Mouse (Mus musculus) CH12.LX (cell line): ENCODE measurements around the gene Gm9918. TPM values are rescaled to one million over a fixed set of nuclear protein-coding genes. Genes with fewer than 3 reads are reported as not detected.

Source experiments
- DNase-seq: peaks from one replicate; pipeline ENCODE4 v3.0.0-alpha.2; 2013; ENCODE audit errors: extremely low read depth
- H3K27ac ChIP-seq: 2 replicates; pipeline ENCODE4 v1.5.1; 2012; ENCODE audit warnings: low read depth, mild to moderate bottlenecking, control low read depth, moderate library complexity; ENCODE audit not compliant: insufficient read depth
- H3K27me3 ChIP-seq: replicated peaks from 2 replicates; pipeline ENCODE3; 2012; ENCODE audit warnings: inconsistent platforms
- H3K36me3 ChIP-seq, 2 experiments: replicated peaks in 1 of 2; 2 replicates each; pipeline versions ENCODE3 to v1.6.1; 2012; ENCODE audit warnings: inconsistent platforms in 1 of 2, low read length in 1 of 2, mild to moderate bottlenecking in 1 of 2, mixed read lengths in 1 of 2, moderate library complexity in 1 of 2; ENCODE audit not compliant: control insufficient read depth in 1 of 2, insufficient read depth in 1 of 2
- H3K4me1 ChIP-seq, 2 experiments: 2 replicates each; pipeline ENCODE4 v1.6.1; 2012; ENCODE audit warnings: inconsistent platforms in 1 of 2, moderate library complexity in 1 of 2; ENCODE audit not compliant: insufficient read depth in 2 of 2, control insufficient read depth in 1 of 2
- H3K4me2 ChIP-seq: 2 replicates; pipeline ENCODE4 v1.6.1; 2012; ENCODE audit warnings: low read depth, mild to moderate bottlenecking, control low read depth; ENCODE audit not compliant: poor library complexity, insufficient read depth, severe bottlenecking
- H3K4me3 ChIP-seq, 3 experiments: fragments of 150-350 bp in 1 of 3; sonication (generic) in 1 of 3; replicated peaks in 1 of 3; 2 replicates each; pipeline versions ENCODE3 to v1.5.1; 2011 to 2012; ENCODE audit warnings: low read depth in 2 of 3, low read length in 2 of 3, mild to moderate bottlenecking in 2 of 3, moderate library complexity in 2 of 3, control low read depth in 1 of 3, improper control_type of control experiment in 1 of 3, inconsistent platforms in 1 of 3, mixed read lengths in 1 of 3; ENCODE audit not compliant: poor library complexity in 1 of 3
- H3K79me2 ChIP-seq: replicated peaks from 2 replicates; pipeline ENCODE4 v1.6.1; 2012; ENCODE audit warnings: mild to moderate bottlenecking, moderate library complexity; ENCODE audit not compliant: control insufficient read depth, poor library complexity, insufficient read depth, severe bottlenecking; ENCODE audit errors: extremely low read depth
- H3K9ac ChIP-seq: 2 replicates; pipeline ENCODE4 v1.6.1; 2012; ENCODE audit warnings: low read depth, mild to moderate bottlenecking, control low read depth, moderate library complexity; ENCODE audit not compliant: insufficient read depth
- H3K9me3 ChIP-seq: replicated peaks from 2 replicates; pipeline ENCODE3; 2012; ENCODE audit warnings: low read length, inconsistent platforms, mixed read lengths
- BHLHE40 ChIP-seq: IDR thresholded peaks from 2 replicates; pipeline ENCODE4 v1.6.1; 2011; ENCODE audit warnings: mild to moderate bottlenecking, low read depth, low read length, improper control_type of control experiment
- CHD2 ChIP-seq: IDR thresholded peaks from 2 replicates; pipeline ENCODE4 v1.6.1; 2011; ENCODE audit warnings: low read length, improper control_type of control experiment
- E2F4 ChIP-seq: IDR thresholded peaks from 2 replicates; pipeline ENCODE4 v1.6.1; 2011; ENCODE audit warnings: low read depth, low read length, improper control_type of control experiment; ENCODE audit not compliant: insufficient replicate concordance
- ELF1 ChIP-seq: IDR thresholded peaks from 2 replicates; pipeline ENCODE4 v1.6.1; 2014; ENCODE audit warnings: low read depth, mild to moderate bottlenecking, inconsistent platforms, low read length, improper control_type of control experiment
- EP300 ChIP-seq: IDR thresholded peaks from 2 replicates; pipeline ENCODE4 v1.6.1; 2011; ENCODE audit warnings: low read length, improper control_type of control experiment
- IRF4 ChIP-seq: IDR thresholded peaks from 2 replicates; pipeline ENCODE4 v1.6.1; 2014; ENCODE audit warnings: low read depth, mild to moderate bottlenecking, inconsistent platforms, low read length, improper control_type of control experiment
- JUN ChIP-seq: IDR thresholded peaks from 2 replicates; pipeline ENCODE4 v1.6.1; 2011; ENCODE audit warnings: low read depth, mild to moderate bottlenecking, low read length, improper control_type of control experiment, moderate library complexity; ENCODE audit not compliant: insufficient read depth
- JUND ChIP-seq: conservative IDR thresholded peaks from 2 replicates; pipeline ENCODE4 v1.6.1; 2011; ENCODE audit warnings: low read depth, low read length, improper control_type of control experiment
- MAX ChIP-seq: IDR thresholded peaks from 2 replicates; pipeline ENCODE4 v1.6.1; 2011; ENCODE audit warnings: low read length, improper control_type of control experiment
- MAZ ChIP-seq: IDR thresholded peaks from 2 replicates; pipeline ENCODE4 v1.6.1; 2012; ENCODE audit warnings: low read depth, mild to moderate bottlenecking, inconsistent platforms, low read length, improper control_type of control experiment, moderate library complexity
- MXI1 ChIP-seq: IDR thresholded peaks from 2 replicates; pipeline ENCODE4 v1.6.1; 2011; ENCODE audit warnings: mild to moderate bottlenecking, low read depth, low read length, improper control_type of control experiment
- MYC ChIP-seq: IDR thresholded peaks from 2 replicates; pipeline ENCODE4 v1.6.1; 2011; ENCODE audit warnings: low read depth, mild to moderate bottlenecking, improper control_type of control experiment, low read length
- POLR2A ChIP-seq: IDR thresholded peaks from 2 replicates; pipeline ENCODE4 v1.6.1; 2011; ENCODE audit warnings: low read depth, mild to moderate bottlenecking, improper control_type of control experiment, low read length
- POLR2AphosphoS2 ChIP-seq: IDR thresholded peaks from 2 replicates; pipeline ENCODE4 v1.6.1; 2011; ENCODE audit warnings: low read depth, low read length, improper control_type of control experiment
- RAD21 ChIP-seq: IDR thresholded peaks from 2 replicates; pipeline ENCODE4 v1.6.1; 2011; ENCODE audit warnings: low read depth, mild to moderate bottlenecking, low read length, improper control_type of control experiment, moderate library complexity
- RCOR1 ChIP-seq: conservative IDR thresholded peaks from 2 replicates; pipeline ENCODE4 v1.6.1; 2012; ENCODE audit warnings: low read depth, mild to moderate bottlenecking, inconsistent platforms, low read length, improper control_type of control experiment
- SIN3A ChIP-seq: IDR thresholded peaks from 2 replicates; pipeline ENCODE4 v1.6.1; 2012; ENCODE audit warnings: low read length, improper control_type of control experiment, inconsistent platforms
- SMC3 ChIP-seq: IDR thresholded peaks from 2 replicates; pipeline ENCODE4 v1.6.1; 2011; ENCODE audit warnings: low read depth, low read length, improper control_type of control experiment
- TBP ChIP-seq: conservative IDR thresholded peaks from 2 replicates; pipeline ENCODE4 v1.6.1; 2011; ENCODE audit warnings: low read depth, low read length, improper control_type of control experiment
- UBTF ChIP-seq: IDR thresholded peaks from 2 replicates; pipeline ENCODE4 v1.6.1; 2012; ENCODE audit warnings: low read depth, mild to moderate bottlenecking, inconsistent platforms, low read length, improper control_type of control experiment, moderate library complexity
- USF1 ChIP-seq: IDR thresholded peaks from 2 replicates; pipeline ENCODE4 v1.6.1; 2014; ENCODE audit warnings: low read depth, mild to moderate bottlenecking, inconsistent platforms, low read length, improper control_type of control experiment
- ZC3H11A ChIP-seq: IDR thresholded peaks from 2 replicates; pipeline ENCODE4 v1.6.1; 2012; ENCODE audit warnings: low read depth, mild to moderate bottlenecking, inconsistent platforms, low read length, improper control_type of control experiment
- dilution Hi-C: fragments of 300-500 bp; cut with MboI; formaldehyde crosslinking; loops from 2 replicates; pipeline ENCODE4 v1.14.3; 2020; ENCODE audit warnings: low sequenced_read_pairs; ENCODE audit not compliant: extremely low pct_unique_long_range_greater_than_20kb, extremely low pct_ligation_motif_present
- in situ Hi-C: fragments of 300-500 bp; cut with MboI; formaldehyde crosslinking; loops from 3 replicates; pipeline ENCODE4 v1.14.3; 2019; ENCODE audit warnings: low sequenced_read_pairs, low pct_ligation_motif_present, low pct_unique_long_range_greater_than_20kb, mixed read lengths
- polyA plus RNA-seq: library from polyadenylated mRNA; unstranded; fragments of >175 nt; gene quantifications from 2 replicates; pipeline ENCODE4 v1.2.1, GENCODE M21; 2012; ENCODE audit warnings: low read depth; ENCODE audit not compliant: insufficient read length
- total RNA-seq, 2 experiments: library from RNA; depleted of rRNA; stranded (reverse); fragments of 300-350 nt in 1 of 2; fragments of >200 nt in 1 of 2; gene quantifications; 2 replicates each; pipeline ENCODE4 v1.2.3; 2012 to 2014

Gm9918 gene
- total and polyA plus RNA-seq, 3 experiments, result not detected

- Histone ChIP-seq H3K36me3 (no peaks in the 10 kb centered on the region), H3K27me3 (peaks cover 83% of the 10 kb centered on the region), H3K9me3 (no peaks in the 10 kb centered on the region), H3K4me1 (peaks cover 9 to 24% of the 10 kb centered on the region in 2 experiments), H3K4me3 (peak overlapping the region in 2 of 3 experiments; percentile 50 to 51), H3K79me2 (no peaks in the 10 kb centered on the region), H3K27ac (no peak overlapping the region), H3K9ac (peak overlapping the region; percentile 45), H3K4me2 (peak overlapping the region; percentile 87)
- in situ Hi-C loops, result no loop called here
- no peak for DNase-seq
- TF ChIP-seq UBTF, result 0 out of 2 replicates have a peak, but pooled peaks have one; percentile 74
- no peak for TF ChIP-seq SMC3
- dilution Hi-C loops, result no loop called here
Observed at GRCm38 (mm10) chr15:102256431-102257201, 13.7 kb upstream of the Gm9918 start.

- H3K27ac ChIP-seq, result no peak within 1 kb of the TSS
- H3K4me3 ChIP-seq, result peak within 1 kb of the TSS in 2 of 3 experiments; percentile 50 to 51
- H3K9ac ChIP-seq, result peak within 1 kb of the TSS; percentile 45
- H3K4me1 ChIP-seq, result peaks cover 9 to 29% of the 10 kb centered on the region in 2 experiments
- TF ChIP-seq USF1 (peak; percentile 71), UBTF (no peak; the same call in 1 of the 2 replicates), MXI1 (peak; percentile 50; the same call in 1 of the 2 replicates), MAZ (peak; percentile 23; the same call in 1 of the 2 replicates), BHLHE40 (peak; percentile 32; the same call in 1 of the 2 replicates)
- TF ChIP-seq, all 38 proteins: peak for 4
- H3K79me2 ChIP-seq, result no peaks in the 10 kb centered on the region
- H3K4me2 ChIP-seq, result peak within 1 kb of the TSS; percentile 87
- no peaks in the 10 kb centered on the region for H3K9me3 ChIP-seq
- no peak for DNase-seq
- H3K27me3 ChIP-seq, result peaks cover 83% of the 10 kb centered on the region
- in situ Hi-C loops, result no loop called here
- dilution Hi-C loops, result no loop called here
- no peaks in the 10 kb centered on the region for H3K36me3 ChIP-seq
Observed at GRCm38 (mm10) chr15:102257202-102258075, 12.9 kb upstream of the Gm9918 start, which contains the start of gene Rarg. TSS of gene Rarg (minus strand) at chr15:102257517.

- no peaks in the 10 kb centered on the region for H3K9me3 ChIP-seq
Observed at GRCm38 (mm10) chr15:102258076-102258470, 12.3 kb upstream of the Gm9918 start.

More at GRCm38 (mm10) chr15:102258076-102258470, 12.3 kb upstream of the Gm9918 start:
- H3K79me2 ChIP-seq, result no peaks in the 10 kb centered on the region
- no peaks in the 10 kb centered on the region for H3K36me3 ChIP-seq
- H3K9ac ChIP-seq, result no peak overlapping the region
- peaks cover 15 to 35% of the 10 kb centered on the region in 2 experiments for H3K4me1 ChIP-seq
- no peak overlapping the region for H3K4me3 ChIP-seq
- H3K4me2 ChIP-seq, result peak overlapping the region; percentile 87; the same call in 1 of the 2 replicates
- H3K27ac ChIP-seq, result no peak overlapping the region
- peaks cover 84% of the 10 kb centered on the region for H3K27me3 ChIP-seq
- in situ Hi-C loops (no loop called here), dilution Hi-C loops (no loop called here)
- no peak for DNase-seq
- no peak for TF ChIP-seq TBP
- TF ChIP-seq ZC3H11A, result no peak
- no peak for TF ChIP-seq JUND
- TF ChIP-seq MYC, result no peak
- no peak for TF ChIP-seq POLR2A
- no peak for TF ChIP-seq MAX
- TF ChIP-seq EP300, result no peak
- TF ChIP-seq MXI1, result no peak
- TF ChIP-seq ELF1, result no peak
- no peak for TF ChIP-seq E2F4
- TF ChIP-seq SIN3A, result no peak
- no peak for TF ChIP-seq CHD2
- TF ChIP-seq UBTF, result no peak
- TF ChIP-seq RCOR1, result no peak
- TF ChIP-seq BHLHE40, result no peak
- TF ChIP-seq JUN, result no peak
- TF ChIP-seq IRF4, result no peak
- no peak for TF ChIP-seq RAD21
- TF ChIP-seq USF1, result no peak
- no peak for TF ChIP-seq POLR2AphosphoS2
